Mouse (Mus musculus): ENCODE measurements around the gene Lin7b. TPM values are rescaled to one million over a fixed set of nuclear protein-coding genes. Genes with fewer than 3 reads are reported as not detected.

The Lin7b gene
- polyA plus RNA-seq, 1 experiment, result 1.0 TPM

DNA sequence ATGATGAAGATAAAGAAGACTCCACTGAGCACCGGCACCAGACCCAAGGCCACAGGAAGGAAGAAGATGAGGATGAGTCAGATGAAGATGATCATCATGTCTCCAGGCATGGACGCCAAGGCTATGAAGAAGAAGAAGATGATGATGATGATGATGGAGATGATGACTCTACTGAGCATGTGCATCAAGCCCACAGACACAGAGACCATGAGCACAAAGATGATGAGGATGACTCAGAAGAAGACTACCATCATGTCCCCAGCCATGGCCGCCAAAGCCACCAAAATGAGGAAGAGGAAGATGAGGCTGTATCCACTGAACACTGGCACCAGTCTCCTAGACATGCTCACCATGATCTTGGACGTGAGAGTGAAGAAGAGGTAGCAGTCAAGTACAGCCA, 34.1 kb downstream of the Lin7b start:
- TF ChIP-seq CTCF (IDR thresholded peaks at IDR 0.05; ENCODE audit: borderline replicate concordance, control insufficient read depth, extremely low read depth, insufficient read depth, low read length, poor library complexity) (no peak), POLR2A (IDR thresholded peaks at IDR 0.05; ENCODE audit: control insufficient read depth, extremely low read depth, insufficient read depth, low read length, poor library complexity) (no peak)
- H3K27ac ChIP-seq (ENCODE audit: control insufficient read depth, insufficient read depth, low read length), result no peak overlapping the region
- WGBS, result 80% methylated on average over 4 of the region's 4 CpGs
- peaks cover 12% of the 10 kb centered on the region; the same call in 1 of the 2 replicates for H3K27me3 ChIP-seq (ENCODE audit: control insufficient read depth, insufficient read depth, low read length)
- H3K4me1 ChIP-seq (replicated peaks; ENCODE audit: control insufficient read depth, insufficient read depth, low read length), result peaks cover 34% of the 10 kb centered on the region
- no peaks in the 10 kb centered on the region for H3K36me3 ChIP-seq (ENCODE audit: control insufficient read depth, insufficient read depth, low read length)
- DNase-seq, result no peak
- no peak overlapping the region for H3K4me3 ChIP-seq (ENCODE audit: control insufficient read depth, insufficient read depth, low read length)

- Histone ChIP-seq H3K4me1 (replicated peaks; ENCODE audit: control insufficient read depth, insufficient read depth, low read length) (peaks cover 28% of the 10 kb centered on the region), H3K36me3 (ENCODE audit: control insufficient read depth, insufficient read depth, low read length) (no peaks in the 10 kb centered on the region), H3K4me3 (ENCODE audit: control insufficient read depth, insufficient read depth, low read length) (no peak within 1 kb of the TSS), H3K27ac (ENCODE audit: control insufficient read depth, insufficient read depth, low read length) (no peak within 1 kb of the TSS), H3K27me3 (ENCODE audit: control insufficient read depth, insufficient read depth, low read length) (peaks cover 12% of the 10 kb centered on the region; the same call in 1 of the 2 replicates)
- DNase-seq, result no peak
- TF ChIP-seq CTCF (IDR thresholded peaks at IDR 0.05; ENCODE audit: borderline replicate concordance, control insufficient read depth, extremely low read depth, insufficient read depth, low read length, poor library complexity), result no peak
- TF ChIP-seq POLR2A (IDR thresholded peaks at IDR 0.05; ENCODE audit: control insufficient read depth, extremely low read depth, insufficient read depth, low read length, poor library complexity), result no peak
- 76% methylated on average over 5 of the region's 5 CpGs for WGBS
These were observed 35.3 kb downstream of the Lin7b start, which contains the start of gene Hrc for GRCm38 (mm10) chr7:45335056-45335455. TSS of gene Hrc (plus strand) at chr7:45335290.

GRCm38 (mm10) chr7:45334605-45335004, 35.8 kb downstream of the Lin7b start:
- DNase-seq, result no peak
- Histone ChIP-seq H3K4me3 (ENCODE audit: control insufficient read depth, insufficient read depth, low read length) (no peak overlapping the region), H3K27me3 (ENCODE audit: control insufficient read depth, insufficient read depth, low read length) (peaks cover 12% of the 10 kb centered on the region; the same call in 1 of the 2 replicates), H3K4me1 (replicated peaks; ENCODE audit: control insufficient read depth, insufficient read depth, low read length) (peaks cover 24% of the 10 kb centered on the region), H3K27ac (ENCODE audit: control insufficient read depth, insufficient read depth, low read length) (no peak overlapping the region), H3K36me3 (ENCODE audit: control insufficient read depth, insufficient read depth, low read length) (no peaks in the 10 kb centered on the region)
- WGBS, result 90% methylated on average over 3 of the region's 3 CpGs
- no peak for TF ChIP-seq CTCF (IDR thresholded peaks at IDR 0.05; ENCODE audit: borderline replicate concordance, control insufficient read depth, extremely low read depth, insufficient read depth, low read length, poor library complexity)
- TF ChIP-seq POLR2A (IDR thresholded peaks at IDR 0.05; ENCODE audit: control insufficient read depth, extremely low read depth, insufficient read depth, low read length, poor library complexity), result no peak

DNA sequence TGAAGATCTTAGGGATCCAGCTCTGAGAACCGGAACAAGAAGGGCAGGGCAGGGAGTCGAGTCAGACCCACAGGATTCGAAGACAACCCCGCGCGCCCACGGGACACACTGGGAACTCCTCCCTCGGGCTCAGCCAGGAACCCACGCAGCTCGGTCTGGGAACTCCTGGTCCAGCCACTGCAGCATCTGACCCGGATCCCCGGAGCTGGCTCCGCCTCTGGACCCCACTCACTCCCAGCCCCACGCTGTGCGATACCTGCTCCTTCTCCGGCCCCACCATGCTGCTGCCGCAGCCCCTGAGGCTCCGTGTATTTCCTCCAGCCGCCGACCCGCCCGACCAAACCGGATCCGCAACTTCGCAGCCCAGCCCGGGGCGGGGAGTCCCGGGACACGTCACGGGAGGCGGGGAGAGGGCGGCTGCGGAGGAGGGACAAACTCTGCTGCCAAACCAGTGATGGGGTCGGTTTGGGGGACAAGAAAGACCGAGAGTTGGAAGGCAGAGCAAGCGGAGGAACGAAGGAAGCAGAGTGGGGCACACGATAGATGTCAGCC, 36.9 kb downstream of the Lin7b start, which contains the start of gene Trpm4:
Trpm4 (minus strand) TSS at position 350 of the 552 bp plus-strand sequence.
- peak within 1 kb of the TSS; percentile 70 for H3K4me3 ChIP-seq (ENCODE audit: control insufficient read depth, insufficient read depth, low read length)
- H3K27me3 ChIP-seq (ENCODE audit: control insufficient read depth, insufficient read depth, low read length), result peaks cover 2% of the 10 kb centered on the region; the same call in 1 of the 2 replicates
- H3K27ac ChIP-seq (ENCODE audit: control insufficient read depth, insufficient read depth, low read length), result no peak within 1 kb of the TSS
- TF ChIP-seq POLR2A (IDR thresholded peaks at IDR 0.05; ENCODE audit: control insufficient read depth, extremely low read depth, insufficient read depth, low read length, poor library complexity), result peak; percentile 63
- 0 out of 2 replicates have a peak, but pooled peaks have one; percentile 24 for TF ChIP-seq CTCF (IDR thresholded peaks at IDR 0.05; ENCODE audit: borderline replicate concordance, control insufficient read depth, extremely low read depth, insufficient read depth, low read length, poor library complexity)
- no peaks in the 10 kb centered on the region for H3K36me3 ChIP-seq (ENCODE audit: control insufficient read depth, insufficient read depth, low read length)
- H3K4me1 ChIP-seq (replicated peaks; ENCODE audit: control insufficient read depth, insufficient read depth, low read length), result peaks cover 18% of the 10 kb centered on the region
- peak; percentile 89 for DNase-seq
- WGBS, result under 1% methylated on average over 38 of the region's 38 CpGs

DNA sequence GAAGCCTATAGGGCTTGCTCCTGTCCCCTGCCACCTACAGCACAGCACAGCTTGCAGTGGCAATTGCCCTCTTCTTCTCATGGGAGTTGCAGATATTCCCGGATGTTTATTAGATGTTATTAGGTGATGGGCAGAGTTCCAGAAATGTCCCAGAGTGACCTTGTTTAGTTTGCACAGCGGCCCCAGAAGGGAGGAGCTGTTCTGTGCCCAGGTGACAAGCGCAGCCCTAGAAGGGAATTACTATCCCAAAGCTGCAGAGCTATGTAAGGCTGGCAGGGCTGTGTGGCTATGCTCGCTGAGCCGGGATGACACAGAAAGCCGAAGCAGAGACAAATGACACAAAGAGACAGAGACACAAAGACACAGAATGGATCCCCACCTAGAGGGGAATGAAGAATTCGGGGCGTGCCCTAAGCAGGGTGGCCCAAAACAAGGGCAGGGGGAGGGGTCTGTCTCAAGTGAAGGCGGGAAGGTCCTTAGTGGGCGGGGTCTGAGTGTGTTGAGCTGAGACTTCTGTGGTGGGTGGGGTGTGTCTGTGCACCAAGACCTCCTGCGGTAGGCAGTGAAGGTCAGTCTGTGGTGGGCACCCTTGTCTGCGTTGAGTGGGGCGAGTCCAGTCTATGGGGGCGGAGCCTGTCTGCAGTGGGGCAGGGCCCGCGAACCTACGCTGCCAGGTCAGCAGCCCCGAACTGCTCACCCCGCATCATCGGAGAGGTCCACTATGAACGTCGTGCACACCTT, 37.5 kb downstream of the Lin7b start:
- H3K27me3 ChIP-seq (ENCODE audit: control insufficient read depth, insufficient read depth, low read length), result no peaks in the 10 kb centered on the region; the same call in 1 of the 2 replicates
- 13% methylated on average over 22 of the region's 22 CpGs for WGBS
- peak; percentile 67 for DNase-seq
- no peaks in the 10 kb centered on the region for H3K36me3 ChIP-seq (ENCODE audit: control insufficient read depth, insufficient read depth, low read length)
- H3K27ac ChIP-seq (ENCODE audit: control insufficient read depth, insufficient read depth, low read length), result no peak overlapping the region
- H3K4me3 ChIP-seq (ENCODE audit: control insufficient read depth, insufficient read depth, low read length), result peak overlapping the region; percentile 70
- TF ChIP-seq POLR2A (IDR thresholded peaks at IDR 0.05; ENCODE audit: control insufficient read depth, extremely low read depth, insufficient read depth, low read length, poor library complexity) (0 out of 2 replicates have a peak, but pooled peaks have one; percentile 23), CTCF (IDR thresholded peaks at IDR 0.05; ENCODE audit: borderline replicate concordance, control insufficient read depth, extremely low read depth, insufficient read depth, low read length, poor library complexity) (no peak)
- H3K4me1 ChIP-seq (replicated peaks; ENCODE audit: control insufficient read depth, insufficient read depth, low read length), result peaks cover 11% of the 10 kb centered on the region

GRCm38 (mm10) chr7:45331502-45331901, 38.9 kb downstream of the Lin7b start:
- Histone ChIP-seq H3K4me3 (ENCODE audit: control insufficient read depth, insufficient read depth, low read length) (no peak overlapping the region), H3K27ac (ENCODE audit: control insufficient read depth, insufficient read depth, low read length) (no peak overlapping the region), H3K27me3 (ENCODE audit: control insufficient read depth, insufficient read depth, low read length) (no peaks in the 10 kb centered on the region), H3K36me3 (ENCODE audit: control insufficient read depth, insufficient read depth, low read length) (no peaks in the 10 kb centered on the region), H3K4me1 (replicated peaks; ENCODE audit: control insufficient read depth, insufficient read depth, low read length) (peaks cover 9% of the 10 kb centered on the region)
- DNase-seq, result no peak
- no peak for TF ChIP-seq CTCF (IDR thresholded peaks at IDR 0.05; ENCODE audit: borderline replicate concordance, control insufficient read depth, extremely low read depth, insufficient read depth, low read length, poor library complexity)
- TF ChIP-seq POLR2A (IDR thresholded peaks at IDR 0.05; ENCODE audit: control insufficient read depth, extremely low read depth, insufficient read depth, low read length, poor library complexity), result no peak
- WGBS, result 91% methylated on average over 6 of the region's 6 CpGs

Measured in thymus, adult 2 months (tissue).